Mouse (Mus musculus) frontal cortex, postnatal 14 days (tissue): ENCODE measurements around the gene Lcmt1.

ENCODE experiments used
- DNase-seq, 2 experiments: peaks; one replicate each; pipeline ENCODE4 v3.0.0; 2022; ENCODE audit warnings: low spot score in 2 of 2

Lcmt1 gene

GRCm38 (mm10) chr7:123399286-123399685 is 29.7 kb downstream of the Lcmt1 start:
- DNase-seq = no peak

DNA sequence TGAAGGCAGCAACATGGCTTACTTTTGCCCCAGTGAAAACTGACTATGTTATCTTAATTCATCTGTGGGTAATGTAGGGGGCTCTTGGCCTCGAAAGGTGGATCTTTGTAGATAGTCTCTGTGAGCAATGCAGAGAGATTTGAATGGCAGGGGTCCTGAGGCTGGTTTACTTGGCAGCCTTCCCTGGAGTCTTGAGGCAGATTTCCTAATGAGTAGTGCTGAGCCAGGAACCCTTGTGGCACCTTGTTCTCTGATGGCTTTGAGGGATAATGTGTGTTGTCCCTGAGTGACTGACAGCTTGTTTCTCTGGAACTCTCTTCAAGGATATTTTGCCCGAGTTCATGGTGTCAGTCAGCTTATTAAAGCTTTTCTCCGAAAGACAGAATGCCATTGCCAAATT is 31.5 kb downstream of the Lcmt1 start:
- DNase-seq = no peak

DNA sequence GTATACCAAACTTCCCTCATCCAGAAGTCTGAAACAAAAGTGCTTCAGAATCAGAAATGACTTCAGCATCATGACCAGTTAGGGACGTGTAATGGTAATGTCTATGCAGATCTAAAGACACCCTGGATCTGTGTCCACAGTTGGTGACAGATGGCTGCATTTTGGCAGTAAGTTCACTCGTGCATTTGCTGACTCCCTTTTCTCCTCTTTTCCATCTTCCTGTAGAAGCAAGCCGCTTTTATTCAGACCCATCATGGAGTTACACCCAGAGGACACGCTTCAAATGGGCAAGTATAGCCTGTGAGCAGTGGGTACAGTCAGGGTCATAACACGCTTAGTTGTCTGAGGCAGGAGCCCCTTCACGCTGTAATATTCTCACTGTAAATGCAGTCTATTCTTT is 34.6 kb downstream of the Lcmt1 start:
- no peak for DNase-seq

GRCm38 (mm10) chr7:123405619-123406018 is 36.0 kb downstream of the Lcmt1 start:
- no peak for DNase-seq

DNA sequence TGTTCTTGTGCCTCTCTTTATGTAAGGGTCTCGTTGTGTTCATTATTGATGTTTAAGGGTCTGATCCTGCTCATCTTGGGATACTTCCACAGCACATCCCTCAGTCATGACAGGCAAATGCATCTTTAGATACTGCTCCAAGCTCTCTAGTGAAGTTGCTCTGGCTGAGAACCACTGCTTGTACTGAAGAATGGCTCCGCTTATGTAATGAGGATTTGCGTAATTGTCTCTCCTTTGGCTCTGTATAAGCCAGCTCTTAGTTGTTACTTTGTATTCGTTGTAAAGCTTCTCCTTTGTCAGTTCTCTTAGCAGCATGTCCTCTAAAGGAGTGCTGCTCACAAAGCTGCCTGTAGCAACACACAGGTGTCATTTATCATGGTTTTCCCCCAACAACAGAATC is 37.4 kb downstream of the Lcmt1 start:
- DNase-seq = no peak

- no peak for DNase-seq
Observed at GRCm38 (mm10) chr7:123410502-123410901, 40.9 kb downstream of the Lcmt1 start.

GRCm38 (mm10) chr7:123411109-123411508 is 41.5 kb downstream of the Lcmt1 start:
- DNase-seq = no peak

DNA sequence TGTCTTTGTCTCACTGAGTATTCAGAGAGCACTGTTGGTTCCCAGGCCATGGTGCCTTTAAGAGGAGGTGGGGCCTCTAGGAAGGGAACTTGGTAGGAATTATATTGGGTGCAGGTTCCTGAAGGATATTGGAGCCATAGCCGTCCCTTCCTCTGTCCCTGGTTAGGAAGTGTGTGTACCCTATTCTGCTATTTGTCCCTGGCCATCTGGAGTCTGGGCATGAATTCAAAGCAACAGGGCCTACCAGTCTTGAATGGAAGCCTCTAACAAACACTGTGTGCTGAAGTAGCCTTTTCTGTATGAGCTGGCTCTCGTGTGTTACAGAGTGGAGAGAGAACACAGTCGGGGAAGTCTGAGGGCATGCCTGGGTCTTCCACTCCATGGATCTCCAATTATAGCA is 42.6 kb downstream of the Lcmt1 start:
- no peak for DNase-seq

GRCm38 (mm10) chr7:123416803-123417202 is 47.2 kb downstream of the Lcmt1 start:
- no peak for DNase-seq

DNA sequence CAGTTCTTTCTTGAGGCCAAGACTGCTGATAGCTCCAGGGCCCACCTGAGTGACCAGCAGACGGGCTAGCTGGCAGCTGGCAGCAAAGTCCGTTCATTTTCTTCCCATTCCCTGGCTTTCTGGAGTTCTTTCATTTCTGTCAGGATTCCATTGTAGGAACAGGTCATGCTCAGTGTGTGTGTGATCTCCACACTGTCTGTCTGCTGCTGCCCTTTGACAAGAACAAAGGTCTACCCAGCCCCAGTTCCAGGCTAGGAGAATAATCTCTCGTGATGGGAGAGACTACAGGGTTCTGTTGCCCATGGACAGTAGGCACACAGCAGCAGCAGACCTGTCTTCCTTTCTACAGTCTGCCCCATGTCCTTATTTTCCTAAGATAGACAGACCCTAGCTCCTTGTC is 48.1 kb downstream of the Lcmt1 start:
- DNase-seq = no peak

- DNase-seq = no peak
Observed at GRCm38 (mm10) chr7:123419984-123420383, 50.4 kb downstream of the Lcmt1 start.

DNA sequence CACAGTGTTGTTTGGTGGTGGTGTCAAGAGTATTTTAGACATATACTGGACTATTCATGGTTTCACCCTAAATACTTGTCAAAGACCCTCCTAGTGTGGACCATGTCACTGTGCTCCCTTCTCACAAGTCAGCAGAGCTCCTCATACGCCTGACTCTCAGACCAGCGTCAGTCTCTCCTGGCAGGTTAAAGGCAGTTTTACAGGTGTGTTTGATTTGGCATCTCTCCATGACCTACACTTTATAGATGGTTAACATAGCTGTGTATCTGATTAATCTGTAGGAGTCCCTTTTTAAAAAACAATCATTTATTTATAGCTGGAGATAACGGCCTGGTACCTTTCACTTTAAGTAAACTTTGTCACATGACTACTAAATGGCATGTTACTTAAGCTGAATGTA is 52.4 kb downstream of the Lcmt1 start:
- DNase-seq = no peak

GRCm38 (mm10) chr7:123424281-123424680 is 54.7 kb downstream of the Lcmt1 start:
- no peak for DNase-seq

- no peak for DNase-seq
Observed at GRCm38 (mm10) chr7:123425134-123425757, 55.7 kb downstream of the Lcmt1 start.

DNA sequence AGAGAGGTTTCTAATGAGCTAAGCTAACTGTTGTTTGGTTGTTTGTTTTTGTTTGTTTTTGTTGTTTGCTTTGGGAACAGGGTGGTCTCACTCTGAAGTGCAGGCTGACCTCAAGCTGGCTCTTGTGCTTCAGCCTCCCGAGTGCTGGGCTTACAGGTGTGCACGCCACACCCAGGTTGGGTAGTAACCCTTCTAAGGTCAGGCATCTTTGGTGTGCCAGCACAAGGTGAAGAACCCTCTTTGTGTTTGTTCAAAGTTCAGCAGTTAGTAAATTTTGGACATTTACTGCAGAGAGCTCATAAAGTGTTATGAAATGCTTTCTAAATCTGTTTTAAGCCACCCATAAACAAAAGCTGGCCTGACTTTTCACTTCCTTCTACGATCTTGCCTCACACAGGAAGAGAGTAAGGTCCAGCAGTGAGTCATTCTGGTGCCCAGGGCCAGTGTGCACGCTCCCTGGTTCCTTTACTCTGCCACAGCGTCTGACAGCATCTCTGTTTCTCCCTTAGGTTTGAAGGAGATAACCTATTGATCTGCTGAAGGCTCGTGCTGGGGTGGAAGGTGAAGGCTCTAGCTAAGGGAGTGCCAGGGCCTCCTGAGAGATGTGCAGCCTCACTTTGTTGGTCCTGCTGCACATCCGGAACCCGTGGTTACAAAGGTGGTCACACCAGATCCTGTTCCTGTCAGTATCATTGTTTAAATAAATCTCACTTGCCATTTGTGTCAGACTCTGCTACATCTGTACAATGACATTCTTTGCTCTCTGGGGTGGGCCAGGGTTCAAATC is 60.2 kb downstream of the Lcmt1 start:
- DNase-seq = no peak

DNA sequence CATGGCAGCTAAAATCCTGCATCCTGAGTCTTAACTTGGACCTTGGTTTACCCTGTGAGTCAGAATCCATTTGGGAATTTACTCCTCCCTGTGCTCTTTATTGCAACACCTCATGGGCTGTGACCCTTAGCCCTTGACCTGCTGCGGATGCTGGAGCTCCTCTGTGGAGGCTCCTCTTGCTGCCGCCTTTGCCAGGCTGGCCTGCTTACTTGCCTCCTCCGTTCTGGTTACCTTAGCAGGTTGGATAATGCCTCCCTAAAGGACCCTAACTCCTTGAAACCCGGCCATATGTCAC is 60.8 kb downstream of the Lcmt1 start:
- DNase-seq = no peak

- no peak for DNase-seq
Observed at GRCm38 (mm10) chr7:123431206-123431605, 61.6 kb downstream of the Lcmt1 start.

DNA sequence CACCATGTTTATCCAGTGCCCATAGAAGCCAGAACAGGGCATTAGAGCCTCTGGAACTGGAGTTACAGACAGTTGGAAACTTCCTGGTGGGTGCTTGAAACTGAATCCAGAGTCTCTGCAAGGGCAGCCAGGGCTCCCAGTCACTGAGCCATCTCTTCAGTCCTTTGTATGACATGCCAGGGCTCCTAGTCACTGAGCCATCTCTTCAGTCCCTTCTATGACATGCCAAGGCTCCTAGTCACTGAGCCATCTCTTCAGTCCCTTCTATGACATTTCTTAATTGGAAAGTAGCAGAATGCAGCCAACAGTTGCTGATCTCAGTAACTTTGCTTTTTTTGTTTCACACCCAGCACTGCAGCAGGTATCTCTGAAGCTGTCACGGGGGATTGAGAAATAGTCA is 72.5 kb downstream of the Lcmt1 start:
- no peak for DNase-seq

DNA sequence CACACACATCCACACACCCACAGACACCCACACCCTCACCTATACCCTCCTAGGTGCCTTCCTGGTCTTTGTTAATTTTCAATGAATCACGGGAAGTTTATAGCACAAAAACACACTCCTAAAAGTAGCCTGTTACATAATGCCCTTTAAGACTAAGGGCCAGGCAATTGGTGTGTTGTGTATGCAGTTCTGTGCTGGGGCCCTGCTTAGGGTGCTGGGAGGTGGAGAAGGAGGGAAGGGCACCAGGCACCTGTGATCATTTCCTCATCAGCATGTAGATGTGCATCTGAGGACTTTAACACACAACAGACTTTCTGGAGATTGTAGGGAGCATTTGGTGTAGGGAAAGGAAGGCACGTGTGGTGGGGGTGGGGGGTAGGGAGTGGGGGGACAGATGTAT is 79.2 kb downstream of the Lcmt1 start:
- DNase-seq = no peak

- no peak for DNase-seq
Observed at GRCm38 (mm10) chr7:123449676-123450075, 80.1 kb downstream of the Lcmt1 start.

DNA sequence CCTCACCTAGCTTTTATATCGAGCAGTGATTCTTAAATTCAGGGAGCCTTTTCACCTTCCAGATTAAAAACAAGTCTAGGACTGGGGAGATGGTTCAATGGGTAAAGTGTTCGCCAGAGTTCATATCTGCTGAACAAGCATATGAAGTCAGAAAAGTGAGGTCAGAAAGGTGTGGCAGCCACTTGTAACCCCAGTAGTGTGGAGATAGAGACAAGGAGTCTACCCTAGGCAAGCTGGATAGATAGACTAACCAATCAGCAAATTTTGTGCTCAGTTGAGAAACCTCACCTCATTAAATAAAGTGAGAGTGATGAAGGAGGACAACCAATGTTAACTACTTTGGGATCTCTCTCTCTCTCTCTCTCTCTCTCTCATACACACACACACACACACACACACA is 80.9 kb downstream of the Lcmt1 start:
- no peak for DNase-seq

GRCm38 (mm10) chr7:123452551-123452950 is 83.0 kb downstream of the Lcmt1 start:
- DNase-seq = no peak

DNA sequence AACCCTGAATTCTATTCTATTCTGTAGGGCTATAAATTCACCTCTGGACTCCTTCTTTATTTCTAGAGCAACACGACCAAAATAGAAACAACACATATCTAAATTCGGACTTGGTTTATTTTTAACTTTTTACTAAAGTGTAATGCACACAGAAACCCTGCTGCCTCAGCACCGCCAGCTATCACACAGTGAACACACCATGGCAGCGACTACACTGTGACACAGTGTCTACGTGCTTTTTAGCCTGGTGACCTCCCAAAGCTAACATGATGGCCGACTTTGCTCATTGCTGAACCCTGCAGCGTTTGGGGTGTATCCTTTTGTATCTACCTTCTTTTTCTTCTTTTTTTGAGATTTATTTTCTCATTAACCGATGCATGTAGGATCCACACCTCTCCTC is 83.5 kb downstream of the Lcmt1 start:
- DNase-seq = no peak

DNA sequence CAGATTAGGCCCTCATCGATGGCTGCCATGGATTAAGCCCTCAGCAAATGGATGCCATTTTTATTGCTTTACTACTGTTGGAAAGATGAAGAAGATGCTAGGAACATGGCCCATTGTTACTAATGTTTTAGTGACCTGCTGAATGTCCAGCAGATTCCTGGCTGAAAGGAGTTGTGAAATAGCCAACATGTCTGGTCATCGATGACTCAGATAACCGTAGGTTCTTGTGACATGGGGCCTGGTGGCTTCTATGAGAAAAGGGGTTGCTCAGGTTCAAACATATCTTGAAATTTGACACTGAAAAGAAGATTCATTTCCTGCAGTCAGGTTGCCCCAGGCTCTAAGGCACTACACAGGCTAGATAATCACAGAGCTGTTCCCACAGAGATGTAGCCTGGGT is 85.5 kb downstream of the Lcmt1 start:
- no peak for DNase-seq
